Mouse (Mus musculus) hindbrain, embryonic 16.5 days (tissue): ENCODE data around the gene Ccdc113. TPM values are rescaled to one million over a fixed set of nuclear protein-coding genes. Genes with fewer than 3 reads are reported as not detected.
A peak's percentile ranks its signal among the peaks of the same experiment; 100 is the strongest.
"Not testable (repeated sequence)": the region's sequence is repeated elsewhere in the genome, so short reads cannot be mapped to it uniquely, and the experiment has no call there.

Experiments used
- ATAC-seq: fragments of 200-750 bp; cut with Nextera tagmentation; 2 replicates; pipeline ENCODE4 v1.8.0; 2017; ENCODE audit warnings: moderate TSS enrichment, moderate library complexity
- H3K27ac ChIP-seq: fragments of 300-500 bp; sonication (generic); 2 replicates; pipeline ENCODE4 v1.5.1; 2014; ENCODE audit warnings: low read depth, mild to moderate bottlenecking, control low read depth, low read length, moderate library complexity
- H3K27me3 ChIP-seq: fragments of 300-500 bp; sonication (generic); replicated peaks from 2 replicates; pipeline ENCODE4 v1.6.1; 2014; ENCODE audit warnings: low read length; ENCODE audit not compliant: control insufficient read depth, insufficient read depth
- H3K36me3 ChIP-seq: fragments of 300-500 bp; sonication (generic); 2 replicates; pipeline ENCODE4 v1.6.1; 2014; ENCODE audit warnings: mild to moderate bottlenecking, low read length, moderate library complexity, mixed read lengths; ENCODE audit not compliant: control insufficient read depth, insufficient read depth
- H3K4me1 ChIP-seq: fragments of 300-500 bp; sonication (generic); 2 replicates; pipeline ENCODE4 v1.6.1; 2014; ENCODE audit warnings: low read depth, low read length; ENCODE audit not compliant: control insufficient read depth, insufficient read depth
- H3K4me2 ChIP-seq: fragments of 300-500 bp; sonication (generic); 2 replicates; pipeline ENCODE4 v1.6.1; 2014; ENCODE audit warnings: mild to moderate bottlenecking, low read length, control low read depth, moderate library complexity
- H3K4me3 ChIP-seq: fragments of 300-500 bp; sonication (generic); 2 replicates; pipeline ENCODE4 v1.5.1; 2014; ENCODE audit warnings: mild to moderate bottlenecking, low read length, control low read depth, moderate library complexity
- H3K9ac ChIP-seq: fragments of 300-500 bp; sonication (generic); 2 replicates; pipeline ENCODE4 v1.6.1; 2014; ENCODE audit warnings: low read depth, mild to moderate bottlenecking, control low read depth, low read length, moderate library complexity
- H3K9me3 ChIP-seq: fragments of 300-500 bp; sonication (generic); 2 replicates; pipeline ENCODE4 v1.6.1; 2014; ENCODE audit warnings: mild to moderate bottlenecking, low read length, moderate library complexity; ENCODE audit not compliant: control insufficient read depth
- WGBS: fragments of 180-500 bp; shearing (Covaris S2); extraction: QIAGEN DNeasy Blood & Tissue Kit; methylation state at CpG from one replicate; pipeline ENCODE4 v1.1.7; 2014; 5-methylcytosine and 5-hydroxymethylcytosine counted together
- polyA plus RNA-seq: library from polyadenylated mRNA; unstranded; fragments of >200 nt; fragmentation: Nextera tagmentation; extraction: Ambion mirVana; gene quantifications from 2 replicates; pipeline ENCODE4 v1.2.1, GENCODE M21; 2015

Ccdc113 gene
- polyA plus RNA-seq, 1 experiment from 2014 or later = 3.4 TPM

DNA sequence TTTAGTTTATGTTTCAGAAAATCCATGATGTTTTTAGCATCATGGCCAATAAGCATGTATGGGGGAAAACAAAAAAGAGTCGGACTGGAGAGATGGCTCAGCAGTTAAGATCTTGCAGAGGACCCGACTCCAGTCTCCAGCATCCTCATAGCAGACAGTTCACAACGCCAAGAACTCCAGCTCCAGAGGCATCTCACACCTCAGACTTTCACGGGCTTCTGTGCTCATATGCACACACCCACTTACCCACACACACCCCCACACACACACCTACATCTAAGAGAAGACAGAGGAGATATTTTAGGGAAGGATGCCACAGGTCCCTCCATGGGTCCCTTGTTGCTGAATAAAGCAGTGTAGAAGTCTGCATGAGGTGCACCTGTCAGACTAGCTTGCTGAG lies 56.7 kb downstream of the Ccdc113 start:
- no peak for ATAC-seq
- WGBS = 86% methylated on average over 4 of the region's 4 CpGs
- H3K27ac ChIP-seq = no peak overlapping the region
- H3K9ac ChIP-seq = no peak overlapping the region
- H3K27me3 ChIP-seq = no peaks in the 10 kb centered on the region
- H3K4me1 ChIP-seq = no peaks in the 10 kb centered on the region
- no peak overlapping the region for H3K4me3 ChIP-seq
- no peaks in the 10 kb centered on the region for H3K36me3 ChIP-seq
- peaks cover 2% of the 10 kb centered on the region; the same call in 1 of the 2 replicates for H3K9me3 ChIP-seq
- no peak overlapping the region for H3K4me2 ChIP-seq

DNA sequence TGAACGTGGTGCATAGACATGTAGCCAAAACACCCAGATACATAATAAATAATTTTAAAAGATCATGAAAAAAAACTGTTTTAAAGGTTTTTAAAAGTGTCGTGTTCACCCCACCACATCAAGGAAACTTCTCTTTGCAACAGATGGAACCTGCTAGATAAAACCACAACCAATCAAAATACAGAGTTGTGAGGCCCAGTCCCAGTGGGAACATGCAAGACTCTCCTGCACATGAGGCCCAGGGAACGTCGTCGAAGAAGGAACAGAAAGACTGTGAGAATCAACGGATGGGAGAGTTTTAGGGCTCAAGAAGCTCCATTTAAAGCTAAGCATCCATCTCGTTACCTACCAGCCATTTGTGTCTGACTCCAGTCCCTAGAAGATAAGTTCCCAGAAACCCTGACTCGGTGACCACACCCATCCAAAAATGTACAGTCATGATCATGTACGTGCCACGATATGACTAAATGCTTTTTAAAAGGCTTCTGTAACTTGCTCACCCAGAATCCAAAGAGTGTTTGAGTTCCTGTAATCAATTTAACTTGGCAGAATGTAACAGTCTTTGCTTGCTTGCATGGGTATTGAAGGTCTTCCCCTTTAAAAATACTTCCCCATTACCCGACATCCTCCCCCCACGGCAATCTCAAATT lies 58.4 kb downstream of the Ccdc113 start:
- Histone ChIP-seq H3K9ac (no peak overlapping the region), H3K4me2 (no peak overlapping the region), H3K36me3 (no peaks in the 10 kb centered on the region), H3K9me3 (no peaks in the 10 kb centered on the region), H3K4me3 (no peak overlapping the region), H3K27me3 (no peaks in the 10 kb centered on the region), H3K4me1 (no peaks in the 10 kb centered on the region), H3K27ac (no peak overlapping the region)
- ATAC-seq = no peak
- WGBS = 87% methylated on average over 12 of the region's 12 CpGs

DNA sequence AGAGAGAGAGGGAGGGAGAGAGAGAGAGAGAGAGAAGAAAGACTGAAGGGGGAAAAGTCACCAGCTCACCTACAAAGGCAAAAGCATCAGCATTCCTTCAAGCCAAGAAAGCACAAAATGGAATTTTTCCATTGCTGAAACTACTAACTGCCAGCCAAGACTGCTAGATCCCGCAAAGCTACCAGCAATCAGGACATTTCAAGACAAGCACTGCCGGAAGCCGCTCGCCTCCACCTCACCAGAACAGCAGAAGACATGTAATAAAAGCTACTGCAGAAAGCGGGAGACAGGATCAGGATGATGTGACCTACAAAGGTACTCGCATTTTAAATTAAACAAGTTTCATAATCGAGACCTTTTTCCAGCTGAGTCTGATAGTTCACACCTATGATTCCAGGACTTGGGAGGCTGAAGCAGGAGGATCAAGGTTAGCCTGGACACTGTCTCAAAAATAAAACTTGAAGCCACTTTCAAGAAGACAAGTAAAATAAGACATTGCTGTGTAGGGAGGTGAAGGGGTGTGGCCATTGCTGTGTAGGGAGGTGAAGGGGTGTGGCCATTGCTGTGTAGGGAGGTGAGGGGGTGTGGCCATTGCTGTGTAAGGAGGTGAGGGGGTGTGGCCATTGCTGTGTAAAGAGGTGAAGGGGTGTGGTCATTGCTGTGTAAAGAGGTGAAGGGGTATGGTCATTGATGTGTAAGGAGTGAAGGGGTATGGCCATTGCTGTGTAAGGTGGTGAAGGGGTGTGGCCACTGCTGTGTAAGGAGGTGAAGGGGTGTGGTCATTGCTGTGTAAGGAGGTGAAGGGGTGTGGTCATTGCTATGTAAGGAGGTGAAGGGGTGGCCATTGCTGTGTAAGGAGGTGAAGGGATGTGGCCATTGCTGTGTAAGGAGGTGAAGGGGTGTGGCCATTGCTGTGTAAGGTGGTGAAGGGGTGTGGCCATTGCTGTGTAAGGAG lies 59.8 kb downstream of the Ccdc113 start:
- Histone ChIP-seq H3K9ac (no peak overlapping the region), H3K4me2 (no peak overlapping the region), H3K4me1 (no peaks in the 10 kb centered on the region), H3K9me3 (no peaks in the 10 kb centered on the region), H3K27me3 (no peaks in the 10 kb centered on the region), H3K36me3 (no peaks in the 10 kb centered on the region), H3K27ac (no peak overlapping the region), H3K4me3 (no peak overlapping the region)
- ATAC-seq = no peak
- WGBS = 88% methylated on average over 7 of the region's 7 CpGs

DNA sequence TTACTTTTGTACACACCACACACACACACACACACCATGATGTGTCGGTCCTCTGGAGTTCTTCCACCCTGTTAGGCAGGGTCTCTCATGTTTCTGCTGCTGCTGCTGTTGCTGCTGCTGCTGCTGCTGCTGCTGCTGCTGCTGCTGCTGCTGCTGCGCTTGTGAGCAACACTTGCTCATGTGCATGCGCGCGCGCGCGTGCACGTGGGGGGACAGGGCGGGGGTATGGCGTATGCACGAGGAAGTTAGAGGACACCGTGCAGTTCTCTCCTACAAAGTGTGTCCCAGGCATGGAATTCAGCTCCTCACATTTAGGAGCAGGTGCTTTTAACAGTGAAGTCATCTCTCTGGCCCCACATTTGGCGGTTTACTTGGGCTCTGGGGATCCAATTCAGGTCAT lies 61.2 kb downstream of the Ccdc113 start:
- H3K36me3 ChIP-seq = no peaks in the 10 kb centered on the region
- H3K4me2 ChIP-seq = no peak overlapping the region
- no peak overlapping the region for H3K4me3 ChIP-seq
- no peaks in the 10 kb centered on the region for H3K9me3 ChIP-seq
- no peak overlapping the region for H3K27ac ChIP-seq
- no peak overlapping the region for H3K9ac ChIP-seq
- no peak for ATAC-seq
- 84% methylated on average over 14 of the region's 14 CpGs for WGBS
- no peaks in the 10 kb centered on the region for H3K4me1 ChIP-seq
- no peaks in the 10 kb centered on the region for H3K27me3 ChIP-seq

DNA sequence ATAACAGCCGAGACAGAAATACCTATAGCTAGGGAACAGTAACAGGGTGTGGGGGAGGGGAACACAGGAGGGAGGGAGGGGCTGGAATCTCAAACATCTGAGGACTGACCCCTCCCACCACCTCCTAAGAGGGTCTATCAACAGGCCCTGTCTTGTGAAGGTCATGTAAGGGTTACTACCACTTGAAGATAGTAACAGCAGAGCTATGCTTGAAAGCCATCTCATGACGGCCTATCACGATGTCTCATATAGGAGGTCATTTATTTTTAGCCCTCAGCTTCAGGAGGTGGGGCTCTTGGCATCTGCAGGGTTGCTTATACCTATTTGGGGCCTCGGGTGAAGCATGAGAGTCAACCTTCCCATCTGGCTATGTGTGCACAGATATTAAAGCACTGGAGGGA lies 63.0 kb downstream of the Ccdc113 start:
- no peaks in the 10 kb centered on the region for H3K4me1 ChIP-seq
- WGBS = 79% methylated on average over 4 of the region's 4 CpGs
- no peak for ATAC-seq
- no peak overlapping the region for H3K4me2 ChIP-seq
- H3K27me3 ChIP-seq = no peaks in the 10 kb centered on the region; the same call in 1 of the 2 replicates
- no peak overlapping the region for H3K4me3 ChIP-seq
- H3K36me3 ChIP-seq = no peaks in the 10 kb centered on the region
- H3K9ac ChIP-seq = no peak overlapping the region
- H3K9me3 ChIP-seq = no peaks in the 10 kb centered on the region
- no peak overlapping the region for H3K27ac ChIP-seq

DNA sequence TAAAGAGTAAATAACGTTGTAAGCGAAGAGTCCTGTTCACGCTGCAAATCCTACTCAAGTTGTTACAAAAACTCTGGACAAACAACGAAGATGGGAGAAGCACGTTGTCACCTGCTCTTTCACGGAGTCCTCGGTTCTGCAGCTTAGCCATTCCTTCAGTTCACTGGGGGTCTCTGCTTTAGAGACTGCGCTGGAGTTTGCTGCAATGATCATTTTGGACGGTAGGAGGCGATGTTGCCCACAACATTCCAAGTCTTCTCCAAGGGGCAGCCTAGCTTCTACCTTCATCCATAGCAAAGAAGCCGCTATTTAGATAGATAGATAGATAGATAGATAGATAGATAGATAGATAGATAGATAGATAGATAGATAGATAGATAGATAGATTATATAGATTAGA lies 66.0 kb downstream of the Ccdc113 start:
- WGBS = 11% methylated on average over 11 of the region's 11 CpGs
- H3K36me3 ChIP-seq = no peaks in the 10 kb centered on the region
- no peak overlapping the region for H3K4me3 ChIP-seq
- no peaks in the 10 kb centered on the region for H3K4me1 ChIP-seq
- H3K27ac ChIP-seq = no peak overlapping the region
- peak overlapping the region; percentile 29 for H3K4me2 ChIP-seq
- H3K9me3 ChIP-seq = no peaks in the 10 kb centered on the region
- H3K9ac ChIP-seq = no peak overlapping the region
- H3K27me3 ChIP-seq = no peaks in the 10 kb centered on the region; the same call in 1 of the 2 replicates
- peak; percentile 68; the same call in 1 of the 2 replicates for ATAC-seq

DNA sequence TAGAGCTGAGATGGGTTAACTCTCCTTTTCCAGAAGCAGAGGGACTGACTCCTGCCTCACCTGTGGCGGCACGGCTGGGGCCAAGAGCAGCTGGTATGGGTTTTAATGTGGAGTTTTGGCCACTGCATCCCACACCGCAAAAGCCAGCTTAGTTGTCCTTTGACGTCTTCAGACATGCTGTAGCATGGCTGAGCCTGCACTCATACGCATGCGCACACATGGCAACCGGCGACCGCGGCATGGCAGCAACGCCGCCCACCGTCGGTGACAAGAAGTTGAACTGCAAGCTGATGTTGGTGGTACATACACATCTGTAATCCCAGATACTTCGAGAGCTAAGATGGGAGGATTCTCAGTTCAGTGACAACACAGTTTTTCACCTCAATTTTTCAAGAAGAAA lies 67.4 kb downstream of the Ccdc113 start:
- Histone ChIP-seq H3K4me3 (no peak overlapping the region), H3K27me3 (no peaks in the 10 kb centered on the region; the same call in 1 of the 2 replicates), H3K9ac (no peak overlapping the region), H3K36me3 (no peaks in the 10 kb centered on the region), H3K27ac (no peak overlapping the region), H3K4me2 (no peak overlapping the region), H3K4me1 (no peaks in the 10 kb centered on the region), H3K9me3 (no peaks in the 10 kb centered on the region)
- 76% methylated on average over 15 of the region's 15 CpGs for WGBS
- ATAC-seq = no peak

DNA sequence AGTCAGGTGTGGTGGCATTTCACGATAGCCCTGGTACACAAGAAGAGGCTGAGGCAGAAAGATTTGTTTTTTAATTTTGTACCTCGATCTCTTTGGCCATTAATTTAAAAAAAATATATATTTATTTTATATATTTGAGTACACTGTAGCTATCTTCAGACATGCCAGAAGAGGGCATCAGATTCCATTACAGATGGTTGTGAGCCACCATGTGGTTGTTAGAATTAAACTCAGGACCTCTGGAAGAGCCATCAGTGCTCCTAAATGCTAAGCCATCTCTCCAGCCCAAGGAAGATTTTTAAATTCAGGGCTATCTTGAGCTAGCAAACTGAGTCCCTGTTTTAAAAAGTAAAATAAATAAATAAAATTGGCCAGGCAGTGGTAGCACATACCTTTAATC lies 68.3 kb downstream of the Ccdc113 start:
- H3K4me3 ChIP-seq = no peak overlapping the region
- H3K9me3 ChIP-seq = no peaks in the 10 kb centered on the region
- WGBS = 82% methylated on average over 2 of the region's 2 CpGs
- H3K27me3 ChIP-seq = no peaks in the 10 kb centered on the region; the same call in 1 of the 2 replicates
- no peak overlapping the region for H3K4me2 ChIP-seq
- no peaks in the 10 kb centered on the region for H3K4me1 ChIP-seq
- H3K27ac ChIP-seq = no peak overlapping the region
- H3K9ac ChIP-seq = no peak overlapping the region
- H3K36me3 ChIP-seq = no peaks in the 10 kb centered on the region
- ATAC-seq = no peak

DNA sequence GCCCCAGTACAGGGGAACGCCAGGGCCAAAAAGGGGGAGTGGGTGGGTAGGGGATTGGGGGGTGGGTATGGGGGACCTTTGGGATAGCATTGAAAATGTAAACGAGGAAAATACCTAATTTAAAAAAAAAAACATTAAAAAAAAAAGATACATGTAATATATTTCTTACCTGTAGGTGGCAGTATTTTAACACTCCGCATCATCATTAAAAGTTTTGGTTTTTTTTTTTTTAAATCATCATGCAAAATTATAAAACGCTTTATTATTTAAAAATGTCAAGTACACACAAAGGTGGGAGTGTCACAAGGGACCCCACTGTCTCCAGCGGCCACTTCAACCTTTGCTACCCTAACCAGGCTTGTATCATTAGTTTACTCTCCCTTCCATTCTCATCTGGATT lies 72.6 kb downstream of the Ccdc113 start:
- 25% methylated on average over 4 of the region's 5 CpGs for WGBS
- not testable (repeated sequence) for H3K27ac ChIP-seq, H3K4me2 ChIP-seq, H3K4me1 ChIP-seq, H3K4me3 ChIP-seq, ATAC-seq, H3K9me3 ChIP-seq, H3K27me3 ChIP-seq, H3K9ac ChIP-seq, H3K36me3 ChIP-seq
